Mouse (Mus musculus): ENCODE measurements around the gene Wdfy3.

DNA sequence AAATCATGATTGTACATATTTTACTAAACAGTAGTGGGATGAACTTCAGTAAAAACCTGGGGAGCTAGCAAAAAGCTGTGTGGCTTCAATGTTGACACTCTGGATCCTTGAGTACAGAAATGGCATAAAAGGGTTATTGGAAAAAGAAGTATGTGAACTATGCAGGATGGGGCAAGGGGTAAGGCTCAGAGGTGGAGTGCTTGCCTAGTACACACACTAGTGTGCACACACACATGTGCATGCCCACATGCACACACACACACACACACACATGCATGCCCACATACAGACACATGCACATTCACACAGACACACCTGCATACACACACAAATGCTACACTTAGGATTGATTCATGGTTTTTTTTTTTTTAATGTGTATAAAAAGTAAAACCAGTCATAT, 280.0 kb downstream of the Wdfy3 start:
- TF ChIP-seq CTCF (IDR thresholded peaks at IDR 0.05) = no peak
- no peak for TF ChIP-seq EP300 (IDR thresholded peaks at IDR 0.05)

All from lung, postnatal 0 days (tissue).